Mouse (Mus musculus) MEL (cell line): ENCODE data around the gene Lpcat1.

Experiments used
- BHLHE40 ChIP-seq: IDR thresholded peaks from 2 replicates; pipeline ENCODE4 v1.6.1; 2012; ENCODE audit warnings: low read depth, mild to moderate bottlenecking, inconsistent platforms, low read length, improper control_type of control experiment, borderline replicate concordance
- CTCF ChIP-seq, 3 experiments: IDR thresholded peaks in 2 of 3; conservative IDR thresholded peaks in 1 of 3; 2 replicates each; pipeline ENCODE4 v1.5.1; 2011 to 2012; ENCODE audit warnings: low read length in 3 of 3, low read depth in 2 of 3, mild to moderate bottlenecking in 2 of 3, improper control_type of control experiment in 1 of 3, inconsistent platforms in 1 of 3, mixed read lengths in 1 of 3, moderate library complexity in 1 of 3; ENCODE audit not compliant: control insufficient read depth in 1 of 3, insufficient read depth in 1 of 3, poor library complexity in 1 of 3, severe bottlenecking in 1 of 3
- ELF1 ChIP-seq: IDR thresholded peaks from 2 replicates; pipeline ENCODE4 v1.6.1; 2014; ENCODE audit warnings: low read depth, mild to moderate bottlenecking, inconsistent platforms, low read length, improper control_type of control experiment, moderate library complexity
- GABPA ChIP-seq: IDR thresholded peaks from 2 replicates; pipeline ENCODE4 v1.6.1; 2012; ENCODE audit warnings: low read depth, mild to moderate bottlenecking, inconsistent platforms, low read length, improper control_type of control experiment, moderate library complexity
- MAZ ChIP-seq: IDR thresholded peaks from 2 replicates; pipeline ENCODE4 v1.6.1; 2012; ENCODE audit warnings: low read depth, mild to moderate bottlenecking, inconsistent platforms, low read length, improper control_type of control experiment
- POLR2A ChIP-seq, 2 experiments: IDR thresholded peaks; 2 replicates each; pipeline ENCODE4 v1.6.1; 2011 to 2012; ENCODE audit warnings: low read length in 2 of 2, mild to moderate bottlenecking in 2 of 2, control low read depth in 1 of 2, improper control_type of control experiment in 1 of 2, low read depth in 1 of 2, moderate library complexity in 1 of 2; ENCODE audit not compliant: control insufficient read depth in 1 of 2, insufficient read depth in 1 of 2, poor library complexity in 1 of 2
- SIN3A ChIP-seq: IDR thresholded peaks from 2 replicates; pipeline ENCODE4 v1.6.1; 2012; ENCODE audit warnings: low read length, improper control_type of control experiment, inconsistent platforms
- SMC3 ChIP-seq: IDR thresholded peaks from 2 replicates; pipeline ENCODE4 v1.6.1; 2011; ENCODE audit warnings: low read depth, low read length, improper control_type of control experiment
- TCF12 ChIP-seq: IDR thresholded peaks from 2 replicates; pipeline ENCODE4 v1.6.1; 2014; ENCODE audit warnings: low read depth, mild to moderate bottlenecking, inconsistent platforms, low read length, improper control_type of control experiment, moderate library complexity
- USF2 ChIP-seq, 2 experiments: IDR thresholded peaks; 2 replicates each; pipeline ENCODE4 v1.6.1; 2011 to 2012; ENCODE audit warnings: improper control_type of control experiment in 2 of 2, low read length in 2 of 2, borderline replicate concordance in 1 of 2, inconsistent platforms in 1 of 2, low read depth in 1 of 2, mild to moderate bottlenecking in 1 of 2; ENCODE audit not compliant: insufficient read depth in 1 of 2

DNA sequence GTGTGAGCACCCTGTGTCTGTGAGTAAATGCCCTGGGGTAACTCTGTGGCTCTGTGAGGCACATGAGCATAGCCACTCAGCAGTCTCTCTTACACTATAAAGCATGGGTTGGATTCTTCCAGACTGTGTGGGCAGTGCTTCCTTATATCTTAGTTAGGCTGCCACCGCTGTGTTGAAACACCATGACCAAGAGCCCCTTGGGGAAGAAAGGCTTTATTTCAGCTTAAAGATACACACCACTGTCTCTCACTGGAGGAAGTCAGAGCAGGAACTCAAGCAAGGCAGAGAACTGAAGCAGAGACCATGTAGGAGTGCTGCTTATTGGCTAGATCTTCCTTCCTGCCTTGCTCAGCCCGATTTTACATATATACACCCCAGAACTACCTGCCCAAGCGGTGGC is 23.0 kb downstream of the Lpcat1 start:
- no peak for TF ChIP-seq GABPA
- TF ChIP-seq SIN3A, result no peak
- TF ChIP-seq POLR2A (IDR thresholded peaks at IDR 0.05; ENCODE audit: control insufficient read depth in 1 of 2, insufficient read depth in 1 of 2, low read depth in 1 of 2, low read length in 2 of 2, poor library complexity in 1 of 2), result no peak
- TF ChIP-seq TCF12, result no peak
- TF ChIP-seq MAZ, result no peak
- TF ChIP-seq CTCF (IDR thresholded peaks at IDR 0.05 in 2 of 3, conservative IDR thresholded peaks at IDR 0.05 in 1 of 3; ENCODE audit: control insufficient read depth in 1 of 3, insufficient read depth in 1 of 3, low read depth in 2 of 3, low read length in 3 of 3, poor library complexity in 1 of 3, severe bottlenecking in 1 of 3), result no peak
- TF ChIP-seq BHLHE40, result no peak
- no peak for TF ChIP-seq SMC3
- no peak for TF ChIP-seq USF2 (IDR thresholded peaks at IDR 0.05; ENCODE audit: borderline replicate concordance in 1 of 2, insufficient read depth in 1 of 2, low read depth in 1 of 2, low read length in 2 of 2)
- TF ChIP-seq ELF1, result no peak
